Mouse (Mus musculus): Measurements from ENCODE around the gene Brd3.

GRCm38 (mm10) chr2:27406928-27407327, 100.5 kb downstream of the Brd3 start:
- TF ChIP-seq CTCF (IDR thresholded peaks at IDR 0.05; ENCODE audit: low read depth) (no peak), EP300 (IDR thresholded peaks at IDR 0.05; ENCODE audit: low read depth) (no peak)
